Mouse (Mus musculus): ENCODE measurements around the gene 1700061G19Rik.

Gene 1700061G19Rik

GRCm38 (mm10) chr17:56925998-56926397 is 50.7 kb downstream of the 1700061G19Rik start:
- DNase-seq (ENCODE audit: low spot score in 2 of 2), result no peak

- DNase-seq (ENCODE audit: low spot score in 2 of 2), result no peak
Observed at GRCm38 (mm10) chr17:56929101-56929500, 53.8 kb downstream of the 1700061G19Rik start.

- DNase-seq (ENCODE audit: low spot score in 2 of 2), result no peak
Observed at GRCm38 (mm10) chr17:56929530-56929929, 54.3 kb downstream of the 1700061G19Rik start.

GRCm38 (mm10) chr17:56930026-56930425 is 54.7 kb downstream of the 1700061G19Rik start:
- peak in 1 of 2 experiments; percentile 18 for DNase-seq (ENCODE audit: low spot score in 2 of 2)

- DNase-seq (ENCODE audit: low spot score in 2 of 2), result peak in 1 of 2 experiments; percentile 20
Observed at GRCm38 (mm10) chr17:56933395-56933794, 58.1 kb downstream of the 1700061G19Rik start.

- peak; percentile 59 to 62 for DNase-seq (ENCODE audit: low spot score in 2 of 2)
Observed at GRCm38 (mm10) chr17:56934545-56935330, 59.5 kb downstream of the 1700061G19Rik start.

GRCm38 (mm10) chr17:56935363-56936131 is 60.3 kb downstream of the 1700061G19Rik start, which contains the start of gene Mllt1:
TSS of gene Mllt1 (minus strand) at chr17:56935415.
- DNase-seq (ENCODE audit: low spot score in 2 of 2), result peak; percentile 99

- no peak for DNase-seq (ENCODE audit: low spot score in 2 of 2)
Observed at GRCm38 (mm10) chr17:56936731-56937130, 61.5 kb downstream of the 1700061G19Rik start.
